9 mouse cellular contexts compared by ENCODE assay signal in the genomic region with DNA sequence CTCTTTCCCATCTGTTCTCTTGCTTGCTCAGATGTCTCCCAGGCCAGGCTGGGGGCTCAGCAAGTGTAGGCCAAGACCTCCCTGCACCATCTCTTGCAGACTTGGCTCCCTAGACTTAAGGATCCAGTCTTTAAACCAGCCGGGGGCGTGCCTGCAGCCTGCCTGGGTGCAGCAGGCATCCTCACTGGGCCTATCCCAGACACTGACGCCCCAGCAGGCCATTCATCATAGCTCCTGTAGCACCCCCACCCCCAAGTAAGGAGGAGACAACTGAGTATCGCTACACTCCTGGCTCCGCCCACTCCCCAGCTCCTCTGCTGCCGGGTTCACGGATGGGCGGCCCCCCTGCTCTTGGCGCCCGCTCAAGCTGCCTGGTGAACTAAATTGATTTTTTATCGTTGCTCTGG.
DNase-seq lines count a peak whose midpoint lies in the region; ATAC-seq and TF ChIP-seq lines count a peak whose summit lies in the region.
"Had no signal": no experiment of that assay in that cellular context is flagged by ENCODE, and none has a peak within 500 bp of the region (broad histone marks: within the 10 kb centered on the region; RNA-seq: fewer than 3 reads in every experiment).

No protein-coding gene starts in this region.

- H3K4me1 ChIP-seq in lung, adult 2 months (ENCODE audit: control insufficient read depth, insufficient read depth, low read length), result peaks cover 3% of the 10 kb centered on the region; the same call in 1 of the 2 replicates
- peaks cover 60% of the 10 kb centered on the region for H3K4me1 ChIP-seq in forebrain, embryonic 10.5 days
- H3K4me1 ChIP-seq in heart, embryonic 13.5 days, result peaks cover 31% of the 10 kb centered on the region
- peaks cover 28% of the 10 kb centered on the region for H3K4me1 ChIP-seq in kidney, embryonic 14.5 days (ENCODE audit: control insufficient read depth, insufficient read depth, low read length)
- H3K4me1 ChIP-seq in limb, embryonic 13.5 days, result peaks cover 74% of the 10 kb centered on the region
- H3K4me1 ChIP-seq in neural tube, embryonic 14.5 days (ENCODE audit: control insufficient read depth, insufficient read depth, low read length), result peaks cover 35% of the 10 kb centered on the region

- no peak for TF ChIP-seq POLR2A in lung, adult 2 months (IDR thresholded peaks at IDR 0.05; ENCODE audit: borderline replicate concordance, extremely low read depth, low read depth, low read length)

- H3K9me3 ChIP-seq in forebrain, embryonic 10.5 days, result no peaks in the 10 kb centered on the region
- no peaks in the 10 kb centered on the region for H3K9me3 ChIP-seq in heart, embryonic 13.5 days
- no peaks in the 10 kb centered on the region for H3K9me3 ChIP-seq in kidney, embryonic 14.5 days (ENCODE audit: control insufficient read depth, low read length)
- no peaks in the 10 kb centered on the region for H3K9me3 ChIP-seq in limb, embryonic 13.5 days
- H3K9me3 ChIP-seq in neural tube, embryonic 14.5 days (ENCODE audit: control insufficient read depth, low read length), result no peaks in the 10 kb centered on the region

- 4% methylated on average over 11 of the region's 11 CpGs for WGBS in lung, adult 2 months
- WGBS in forebrain, embryonic 10.5 days, result 0% methylated on average over 11 of the region's 11 CpGs
- 3% methylated on average over 11 of the region's 11 CpGs for WGBS in heart, embryonic 13.5 days
- 2% methylated on average over 11 of the region's 11 CpGs for WGBS in kidney, embryonic 14.5 days
- WGBS in limb, embryonic 13.5 days, result under 1% methylated on average over 11 of the region's 11 CpGs
- under 1% methylated on average over 11 of the region's 11 CpGs for WGBS in neural tube, embryonic 14.5 days

- peaks cover 26% of the 10 kb centered on the region for H3K27me3 ChIP-seq in forebrain, embryonic 10.5 days (ENCODE audit: poor library complexity, severe bottlenecking)
- peaks cover 28% of the 10 kb centered on the region for H3K27me3 ChIP-seq in heart, embryonic 13.5 days (replicated peaks)
- H3K27me3 ChIP-seq in kidney, embryonic 14.5 days (ENCODE audit: control insufficient read depth, insufficient read depth, low read length), result peaks cover 36% of the 10 kb centered on the region
- H3K27me3 ChIP-seq in limb, embryonic 13.5 days, result peaks cover 29% of the 10 kb centered on the region
- H3K27me3 ChIP-seq in neural tube, embryonic 14.5 days (ENCODE audit: control insufficient read depth, insufficient read depth, low read length), result no peaks in the 10 kb centered on the region
- H3K27me3 ChIP-seq: CH12.LX had no signal

- peak overlapping the region; percentile 6 for H3K9ac ChIP-seq in heart, embryonic 13.5 days
- no peak overlapping the region for H3K9ac ChIP-seq in kidney, embryonic 14.5 days (ENCODE audit: low read depth, low read length)
- peak overlapping the region; percentile 39; the same call in 1 of the 2 replicates for H3K9ac ChIP-seq in limb, embryonic 13.5 days
- no peak overlapping the region for H3K9ac ChIP-seq in neural tube, embryonic 14.5 days (replicated peaks; ENCODE audit: low read depth, low read length)

- H3K4me3 ChIP-seq in lung, adult 2 months (replicated peaks; ENCODE audit: extremely low read depth, low read depth, low read length), result no peak overlapping the region
- H3K4me3 ChIP-seq in forebrain, embryonic 10.5 days, result peak overlapping the region; percentile 42
- H3K4me3 ChIP-seq in heart, embryonic 13.5 days, result peak overlapping the region; percentile 25
- H3K4me3 ChIP-seq in kidney, embryonic 14.5 days (ENCODE audit: low read length), result peak overlapping the region; percentile 16; the same call in 1 of the 2 replicates
- H3K4me3 ChIP-seq in limb, embryonic 13.5 days, result peak overlapping the region; percentile 26
- H3K4me3 ChIP-seq in neural tube, embryonic 14.5 days (ENCODE audit: low read depth, low read length), result no peak overlapping the region

- H3K36me3 ChIP-seq in forebrain, embryonic 10.5 days (replicated peaks), result no peaks in the 10 kb centered on the region
- H3K36me3 ChIP-seq in heart, embryonic 13.5 days, result no peaks in the 10 kb centered on the region
- H3K36me3 ChIP-seq in kidney, embryonic 14.5 days (ENCODE audit: control insufficient read depth, insufficient read depth, low read length), result no peaks in the 10 kb centered on the region
- no peaks in the 10 kb centered on the region for H3K36me3 ChIP-seq in limb, embryonic 13.5 days
- H3K36me3 ChIP-seq in neural tube, embryonic 14.5 days (ENCODE audit: control insufficient read depth, insufficient read depth, low read length), result no peaks in the 10 kb centered on the region

- H3K4me2 ChIP-seq in heart, embryonic 13.5 days, result peak overlapping the region; percentile 55
- H3K4me2 ChIP-seq in kidney, embryonic 14.5 days (replicated peaks; ENCODE audit: low read depth, low read length), result peak overlapping the region; percentile 39
- H3K4me2 ChIP-seq in limb, embryonic 13.5 days (replicated peaks), result peak overlapping the region; percentile 56
- H3K4me2 ChIP-seq in neural tube, embryonic 14.5 days (ENCODE audit: low read depth, low read length), result peak overlapping the region; percentile 30; the same call in 1 of the 2 replicates

- DNase-seq in lung, adult 18-20 months, result peak; percentile 63 to 67
- DNase-seq in lung, adult 2 months, result no peak
- DNase-seq in forebrain, embryonic 10.5 days (ENCODE audit: extremely low spot score, low spot score), result peak; percentile 69
- peak; percentile 58 to 78 for DNase-seq in thymus, postnatal 36 days

- no peak for ATAC-seq in heart, embryonic 13.5 days (ENCODE audit: extremely low read depth, insufficient number of reproducible peaks, low FRiP score, low TSS enrichment)
- peak; percentile 92 for ATAC-seq in kidney, embryonic 14.5 days (ENCODE audit: low FRiP score, low TSS enrichment)
- ATAC-seq in limb, embryonic 13.5 days (ENCODE audit: low FRiP score, low read depth), result peak; percentile 82
- peak; percentile 85 for ATAC-seq in neural tube, embryonic 14.5 days (ENCODE audit: low read depth)

- H3K27ac ChIP-seq in forebrain, embryonic 10.5 days, result peak overlapping the region; percentile 79
- peak overlapping the region; percentile 54 for H3K27ac ChIP-seq in heart, embryonic 13.5 days (replicated peaks)
- peak overlapping the region; percentile 30; the same call in 1 of the 2 replicates for H3K27ac ChIP-seq in kidney, embryonic 14.5 days (ENCODE audit: low read depth, low read length)
- H3K27ac ChIP-seq in limb, embryonic 13.5 days, result peak overlapping the region; percentile 96
- H3K27ac ChIP-seq in neural tube, embryonic 14.5 days (ENCODE audit: low read depth, low read length), result peak overlapping the region; percentile 40; the same call in 1 of the 2 replicates

- TF ChIP-seq CTCF in lung, adult 2 months (IDR thresholded peaks at IDR 0.05; ENCODE audit: insufficient read depth, low read length), result no peak

Comparison
In these comparisons a context has a peak if more than half of its experiments do, and no peak if none do; other contexts are left out.
1. H3K4me3 ChIP-seq: peak in forebrain, embryonic 10.5 days (single experiment), heart, embryonic 13.5 days (single experiment), kidney, embryonic 14.5 days (single experiment) and limb, embryonic 13.5 days (single experiment); none in lung, adult 2 months (single experiment) and neural tube, embryonic 14.5 days (single experiment).
2. H3K27ac ChIP-seq: peak in every context shown above with its lines; median percentile 96 in limb, embryonic 13.5 days; 79 in forebrain, embryonic 10.5 days; 54 in heart, embryonic 13.5 days; 40 in neural tube, embryonic 14.5 days; 30 in kidney, embryonic 14.5 days.
3. H3K9ac ChIP-seq: peak in heart, embryonic 13.5 days (single experiment) and limb, embryonic 13.5 days (single experiment); none in kidney, embryonic 14.5 days (single experiment) and neural tube, embryonic 14.5 days (single experiment).
4. Peak in every context shown above with its lines, with median percentiles within 50 percentile points of each other: H3K4me2 ChIP-seq.